Mouse (Mus musculus): ENCODE measurements around the gene Dpyd.

The Dpyd gene

GRCm38 (mm10) chr3:119333335-119334305 lies 771.7 kb downstream of the Dpyd start:
- DNase-seq (ENCODE audit: low read depth in 2 of 2, low spot score in 2 of 2), result no peak

GRCm38 (mm10) chr3:119361555-119362385 lies 799.8 kb downstream of the Dpyd start:
- no peak for DNase-seq (ENCODE audit: low read depth in 2 of 2, low spot score in 2 of 2)

- DNase-seq (ENCODE audit: low read depth in 2 of 2, low spot score in 2 of 2), result no peak
Measured at GRCm38 (mm10) chr3:119362392-119362791, 800.5 kb downstream of the Dpyd start.

GRCm38 (mm10) chr3:119368931-119369330 lies 807.0 kb downstream of the Dpyd start:
- DNase-seq (ENCODE audit: low read depth in 2 of 2, low spot score in 2 of 2), result no peak

- DNase-seq (ENCODE audit: low read depth in 2 of 2, low spot score in 2 of 2), result no peak
Measured at GRCm38 (mm10) chr3:119381119-119381518, 819.2 kb downstream of the Dpyd start.

GRCm38 (mm10) chr3:119382395-119382794 lies 820.5 kb downstream of the Dpyd start:
- DNase-seq (ENCODE audit: low read depth in 2 of 2, low spot score in 2 of 2), result no peak

GRCm38 (mm10) chr3:119387332-119388105 lies 825.6 kb downstream of the Dpyd start:
- no peak for DNase-seq (ENCODE audit: low read depth in 2 of 2, low spot score in 2 of 2)

GRCm38 (mm10) chr3:119397205-119397604 lies 835.3 kb downstream of the Dpyd start:
- DNase-seq (ENCODE audit: low read depth in 2 of 2, low spot score in 2 of 2), result no peak

- no peak for DNase-seq (ENCODE audit: low read depth in 2 of 2, low spot score in 2 of 2)
Measured at GRCm38 (mm10) chr3:119402836-119403728, 841.2 kb downstream of the Dpyd start.

GRCm38 (mm10) chr3:119419087-119419709 lies 857.3 kb downstream of the Dpyd start:
- no peak for DNase-seq (ENCODE audit: low read depth in 2 of 2, low spot score in 2 of 2)

- no peak for DNase-seq (ENCODE audit: low read depth in 2 of 2, low spot score in 2 of 2)
Measured at GRCm38 (mm10) chr3:119419745-119420144, 857.8 kb downstream of the Dpyd start.

GRCm38 (mm10) chr3:119431339-119431738 lies 869.4 kb downstream of the Dpyd start:
- DNase-seq (ENCODE audit: low read depth in 2 of 2, low spot score in 2 of 2), result no peak

- no peak for DNase-seq (ENCODE audit: low read depth in 2 of 2, low spot score in 2 of 2)
Measured at GRCm38 (mm10) chr3:119431757-119432156, 869.8 kb downstream of the Dpyd start.

GRCm38 (mm10) chr3:119447559-119447958 lies 885.6 kb downstream of the Dpyd start:
- no peak for DNase-seq (ENCODE audit: low read depth in 2 of 2, low spot score in 2 of 2)

GRCm38 (mm10) chr3:119464073-119464472 lies 902.1 kb downstream of the Dpyd start:
- no peak for DNase-seq (ENCODE audit: low read depth in 2 of 2, low spot score in 2 of 2)

- no peak for DNase-seq (ENCODE audit: low read depth in 2 of 2, low spot score in 2 of 2)
Measured at GRCm38 (mm10) chr3:119464479-119464878, 902.5 kb downstream of the Dpyd start.

GRCm38 (mm10) chr3:119467723-119468122 lies 905.8 kb downstream of the Dpyd start:
- DNase-seq (ENCODE audit: low read depth in 2 of 2, low spot score in 2 of 2), result no peak

All from CD8-positive naive resting alpha-beta T cell, adult 2 months (primary cell).